Mouse (Mus musculus): Measurements from ENCODE around the gene Acot9.

DNA sequence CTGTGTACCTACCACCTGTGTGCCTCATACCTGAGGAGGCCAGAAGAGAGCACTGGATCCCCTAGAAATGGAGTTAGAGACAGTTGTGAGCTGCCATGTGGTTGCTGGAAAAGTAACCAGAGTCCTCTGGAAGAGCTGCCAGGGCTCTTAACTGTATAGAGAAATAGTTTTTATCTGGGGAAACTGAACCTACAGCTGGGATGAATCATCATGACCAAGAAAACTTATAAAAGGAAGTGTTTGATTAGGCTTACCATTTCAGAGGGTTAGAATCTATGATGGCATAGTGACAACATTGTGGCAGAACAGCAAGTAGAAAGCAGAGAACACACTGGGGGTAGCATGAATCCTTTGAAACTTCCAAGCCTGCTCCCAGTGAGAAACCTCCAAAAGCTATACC is 5.4 kb upstream of the Acot9 start:
- TF ChIP-seq CTCF (IDR thresholded peaks at IDR 0.05; ENCODE audit: insufficient read depth, low read length) (no peak), POLR2A (IDR thresholded peaks at IDR 0.05; ENCODE audit: borderline replicate concordance, extremely low read depth, low read depth, low read length) (no peak)
